Mouse (Mus musculus) heart, adult 2 months (tissue): ENCODE data around the gene Apex1.
"Not testable (repeated sequence)": the region's sequence is repeated elsewhere in the genome, so short reads cannot be mapped to it uniquely, and the experiment has no call there.

Experiments
- CTCF ChIP-seq: fragments of 200-600 bp; IDR thresholded peaks from 2 replicates; pipeline ENCODE4 v1.8.1; 2022; ENCODE audit warnings: antibody characterized with exemption, mild to moderate bottlenecking, moderate library complexity
- EP300 ChIP-seq: fragments of 200-500 bp; IDR thresholded peaks from 2 replicates; pipeline ENCODE4 v1.6.1; 2011; ENCODE audit warnings: low read depth, low read length, control low read depth; ENCODE audit not compliant: insufficient read depth
- POLR2A ChIP-seq: fragments of 200-500 bp; IDR thresholded peaks from 2 replicates; pipeline ENCODE4 v1.6.1; 2011; ENCODE audit warnings: mild to moderate bottlenecking, low read depth, low read length, control low read depth; ENCODE audit not compliant: insufficient read depth

DNA sequence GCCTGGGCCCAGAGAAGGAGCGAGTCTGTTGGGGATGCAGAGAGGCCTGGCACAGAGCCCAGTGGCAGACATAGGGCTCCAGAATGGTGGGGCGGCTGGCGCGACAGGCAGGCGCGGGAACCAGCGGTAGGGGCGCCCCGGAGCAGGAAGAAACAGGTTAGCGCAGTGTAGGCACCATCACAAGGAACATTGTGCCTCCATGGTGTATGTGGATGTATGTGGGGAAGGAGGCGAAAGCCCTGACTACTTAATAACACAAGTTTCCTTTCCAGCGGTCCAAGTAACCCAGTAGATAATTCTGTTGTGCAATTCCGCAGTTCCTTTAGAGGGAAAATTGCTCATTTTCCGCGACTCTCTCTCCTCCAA lies 19.9 kb downstream of the Apex1 start:
- TF ChIP-seq CTCF: peak; percentile 61
- not testable (repeated sequence) for TF ChIP-seq EP300, POLR2A
